ENCODE assay signal across 41 mouse cellular contexts in the genomic region with DNA sequence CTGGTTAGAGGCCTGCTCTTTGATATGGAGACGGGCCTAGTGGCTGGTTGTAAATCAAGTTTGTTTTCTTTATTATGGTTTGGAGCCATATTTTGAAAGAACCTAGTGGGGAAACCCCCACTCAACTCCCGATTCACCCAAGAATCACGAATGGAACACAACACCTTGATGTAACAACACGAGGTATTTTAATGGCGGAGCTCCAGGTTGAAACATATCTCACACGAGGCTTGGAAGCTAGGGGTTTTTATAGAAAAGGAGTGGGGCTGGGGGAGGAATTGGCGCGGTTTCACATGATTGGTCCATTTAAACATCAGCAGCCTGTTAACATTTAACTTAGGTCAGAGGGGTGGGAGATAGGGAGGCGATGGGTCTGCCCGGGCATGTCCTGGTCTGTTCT. TPM values are rescaled to one million over a fixed set of nuclear protein-coding genes. Genes with fewer than 3 reads are reported as not detected.
"Had no signal": no experiment of that assay in that cellular context is flagged by ENCODE, and none has a peak within 500 bp of the region (broad histone marks: within the 10 kb centered on the region; RNA-seq: fewer than 3 reads in every experiment).

No protein-coding gene starts in this region.

RNA-seq across cellular contexts. Expression of a gene that starts 15.5 kb away (rescaled TPM):
- total RNA-seq: heart, postnatal 10 days; heart, postnatal 14 days; heart, postnatal 25 days; heart, postnatal 36 days; heart, postnatal 4 days; hematopoietic stem cell, adult 5-6 weeks; hindbrain, postnatal 0 days; layer of hippocampus, adult 18-20 months; layer of hippocampus, adult 2 months; layer of hippocampus, adult 8-10 months; layer of hippocampus, postnatal 10 days; layer of hippocampus, postnatal 14 days; layer of hippocampus, postnatal 25 days; layer of hippocampus, postnatal 36 days; left cerebral cortex, adult 18-20 months; left cerebral cortex, adult 2 months; left cerebral cortex, adult 8-10 months had no signal
- polyA plus RNA-seq: heart, embryonic 12.5 days; heart, embryonic 13.5 days; heart, embryonic 14.5 days; heart, embryonic 15.5 days; heart, embryonic 16.5 days; heart, postnatal 0 days; hindbrain, embryonic 10.5 days; hindbrain, embryonic 11.5 days; hindbrain, embryonic 12.5 days; hindbrain, embryonic 13.5 days; hindbrain, embryonic 14.5 days; hindbrain, embryonic 15.5 days; hindbrain, embryonic 16.5 days; hindbrain, postnatal 0 days; inflammation-experienced regulatory T-cells, adult 6 months; intestine, embryonic 14.5 days; intestine, embryonic 15.5 days; intestine, embryonic 16.5 days; intestine, postnatal 0 days; kidney, adult 2 months; kidney, embryonic 14.5 days; kidney, embryonic 15.5 days; kidney, embryonic 16.5 days; kidney, postnatal 0 days; large intestine, adult 2 months had no signal
